Mouse (Mus musculus) mouse embryonic stem cell (cell line): Measurements from ENCODE around the gene Desi1.

Experiments
- in situ Hi-C, 2 experiments: fragments of 300-500 bp; cut with MboI; formaldehyde crosslinking; loops; 1 replicate in 1 of 2; 3 replicates in 1 of 2; pipeline ENCODE4 v1.14.3; 2019 to 2020; ENCODE audit warnings: low sequenced_read_pairs in 2 of 2, low pct_unique_long_range_greater_than_20kb in 1 of 2, mixed read lengths in 1 of 2; ENCODE audit not compliant: unreplicated experiment in 1 of 2

Desi1 gene

DNA sequence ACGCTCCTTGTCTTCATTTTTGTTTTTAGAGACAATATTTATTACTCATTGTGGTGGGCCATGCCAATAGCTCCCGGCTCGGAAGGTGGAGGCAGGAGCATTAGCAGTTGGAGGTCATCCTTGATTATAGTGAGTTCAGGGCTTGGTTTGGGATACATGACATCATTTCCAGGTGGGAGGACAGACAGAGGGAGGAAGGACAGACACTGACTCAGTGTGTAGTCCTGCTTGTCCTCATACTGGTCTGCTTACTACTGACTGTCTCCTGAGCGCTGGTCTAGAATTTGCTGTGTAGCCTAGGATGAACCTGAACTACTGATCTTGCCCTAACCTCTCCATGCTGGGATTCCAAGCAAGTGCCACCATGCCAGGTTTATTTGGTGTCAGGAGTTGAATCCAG lies at the start of gene Desi1:
Gene Desi1 (minus strand): TSS at position 101 of the 400 bp plus-strand sequence.
- in situ Hi-C loops: no loop called here

DNA sequence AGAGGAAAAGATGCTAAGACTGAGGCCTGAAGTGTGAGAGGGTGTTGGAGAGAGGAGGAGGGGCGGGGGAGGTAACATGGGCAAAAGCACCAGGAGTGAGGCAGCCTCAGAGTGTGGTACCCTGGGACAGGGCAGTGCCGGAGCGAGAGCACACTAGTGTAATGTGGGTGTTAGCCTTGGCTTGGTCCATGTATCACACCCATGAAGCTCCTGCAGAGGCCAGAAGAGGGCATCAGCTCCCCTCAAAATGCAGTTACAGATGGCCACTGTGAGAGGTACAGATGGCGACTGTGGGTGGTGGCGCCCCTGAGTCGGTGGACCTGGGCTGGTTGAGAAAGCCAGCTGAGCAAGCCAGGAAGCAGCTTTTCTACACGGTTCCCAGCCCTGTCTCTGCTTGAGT lies 47.5 kb upstream of the Desi1 start:
- in situ Hi-C loops: loop anchor here in 1 of 2 experiments (10.0 kb wide), 1 partner anchor 144 kb away; the partner anchor contains the start of gene Tnfrsf13c

DNA sequence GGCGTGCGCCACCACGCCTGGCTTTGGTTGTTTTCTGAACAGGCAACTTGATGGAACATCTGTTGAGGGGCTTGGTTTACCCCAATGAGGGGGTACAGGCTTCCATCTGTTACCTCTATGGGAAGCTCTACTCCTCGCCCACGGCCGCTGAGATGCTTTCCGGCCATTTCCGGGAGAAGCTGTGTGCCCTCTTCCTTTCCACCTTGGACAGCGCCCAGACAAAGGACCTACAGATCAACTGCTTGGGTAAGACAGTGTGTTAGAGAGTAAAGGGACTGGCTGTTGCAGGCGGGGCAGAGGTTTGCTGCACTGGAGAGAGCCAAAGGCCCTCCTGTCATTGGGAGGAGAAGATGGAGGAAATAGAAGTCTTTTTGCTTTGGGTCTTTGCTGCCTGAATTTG lies 46.2 kb upstream of the Desi1 start:
- in situ Hi-C loops: loop anchor here in 1 of 2 experiments (10.0 kb wide), 1 partner anchor 145 kb away; the partner anchor contains the start of gene Tnfrsf13c

DNA sequence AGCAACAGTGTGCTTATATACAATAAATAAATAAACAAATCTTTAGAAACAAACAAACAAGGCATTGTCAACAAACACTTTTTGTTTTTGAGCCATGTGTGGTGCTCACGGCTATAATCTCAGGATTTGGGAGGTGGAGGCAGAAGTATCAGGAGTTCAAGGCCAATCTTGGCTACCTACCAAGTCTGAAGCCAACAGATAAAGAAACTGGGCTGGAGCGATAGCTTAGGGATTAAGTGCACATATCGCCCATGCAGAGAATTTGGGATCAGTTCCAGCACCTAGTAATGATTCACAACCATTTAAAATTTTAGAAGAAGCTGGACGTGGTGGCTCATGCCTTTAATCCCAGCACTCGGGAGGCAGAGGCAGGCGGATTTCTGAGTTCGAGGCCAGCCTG lies 39.8 kb upstream of the Desi1 start:
- in situ Hi-C loops: no loop called here

DNA sequence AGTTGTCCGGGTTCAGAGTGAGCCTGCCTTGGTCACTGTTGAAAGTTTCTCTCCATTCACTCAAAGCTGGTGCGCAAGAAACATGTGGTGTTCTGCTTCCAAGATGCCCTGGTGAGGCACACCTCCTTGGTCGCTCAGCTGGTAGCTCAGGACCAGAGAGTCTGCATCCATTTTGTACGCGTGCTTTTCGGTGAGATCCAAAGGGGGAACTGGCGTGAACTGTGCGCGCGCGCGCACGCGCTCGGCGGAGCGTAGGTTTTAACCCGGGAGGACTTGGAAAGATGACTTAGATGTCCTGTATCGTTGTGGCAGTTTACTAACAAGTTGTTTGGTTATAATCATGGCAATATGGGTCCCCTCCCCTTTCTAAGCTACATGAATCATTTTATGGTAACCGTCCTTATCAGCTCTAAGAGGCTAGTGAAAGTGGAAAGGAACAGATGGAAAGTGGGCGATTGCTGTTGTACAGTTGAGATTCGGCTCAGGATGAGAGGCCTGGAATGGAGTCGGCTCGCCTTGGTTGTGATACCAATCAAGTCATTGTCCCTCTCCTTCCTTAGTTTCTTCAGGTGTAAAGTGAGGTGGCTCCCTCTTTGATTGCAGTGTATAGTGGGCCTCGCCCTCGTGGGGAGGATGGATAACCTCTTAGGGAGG lies 38.3 kb upstream of the Desi1 start:
- in situ Hi-C loops: no loop called here

DNA sequence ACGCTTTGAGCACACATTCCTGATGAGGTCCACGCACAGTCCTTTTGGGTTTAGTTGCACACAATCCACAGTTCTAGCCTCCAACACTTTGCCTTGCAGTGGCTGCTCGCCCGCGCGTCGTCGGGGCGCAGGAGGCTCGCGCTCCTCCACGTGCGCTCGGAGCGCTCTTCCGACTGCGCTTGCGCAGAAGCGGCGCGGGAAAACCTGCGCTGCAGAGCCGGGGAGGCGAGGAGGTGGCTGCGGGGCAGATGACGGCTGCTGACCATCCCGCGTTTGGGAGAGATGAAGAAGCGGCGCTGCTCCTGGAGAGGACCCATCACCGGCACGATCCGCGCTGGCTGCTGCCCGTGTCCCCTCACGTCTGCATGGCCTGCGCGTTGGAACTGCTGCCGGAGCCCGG lies 36.2 kb upstream of the Desi1 start, which contains the start of gene Mei1:
Gene Mei1 (plus strand): TSS at position 99 of the 400 bp plus-strand sequence.
- in situ Hi-C loops: loop anchor here (5.0 to 10.0 kb wide), 4 partner anchors 45 to 155 kb away; partner anchors contain the start of genes Shisa8 (in 1 of the 2) and Tnfrsf13c (in 1 of the 2)

DNA sequence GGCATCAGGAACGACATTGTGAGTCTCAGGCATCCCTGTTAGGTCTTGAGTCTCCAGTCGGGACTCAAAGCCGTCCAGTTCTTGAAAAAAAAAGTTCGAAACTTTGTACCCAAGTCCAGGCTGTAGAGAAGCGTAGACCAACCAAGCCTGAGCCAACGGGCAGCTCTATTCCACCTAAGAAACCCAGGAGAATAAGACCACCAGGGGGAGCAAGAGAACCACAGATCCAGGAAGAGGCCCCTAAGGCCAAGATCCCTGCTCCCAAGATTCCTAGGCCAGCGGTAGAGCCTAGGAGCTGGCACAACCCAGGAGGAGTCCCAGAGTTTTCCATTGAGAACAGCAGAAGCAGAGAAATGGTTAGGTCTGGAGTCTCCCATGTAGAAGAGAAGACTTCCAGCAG lies 31.8 kb upstream of the Desi1 start:
- in situ Hi-C loops: loop anchor here (5.0 to 10.0 kb wide), 4 partner anchors 49 to 159 kb away; partner anchors contain the start of genes Shisa8 (in 1 of the 2) and Tnfrsf13c (in 1 of the 2)

DNA sequence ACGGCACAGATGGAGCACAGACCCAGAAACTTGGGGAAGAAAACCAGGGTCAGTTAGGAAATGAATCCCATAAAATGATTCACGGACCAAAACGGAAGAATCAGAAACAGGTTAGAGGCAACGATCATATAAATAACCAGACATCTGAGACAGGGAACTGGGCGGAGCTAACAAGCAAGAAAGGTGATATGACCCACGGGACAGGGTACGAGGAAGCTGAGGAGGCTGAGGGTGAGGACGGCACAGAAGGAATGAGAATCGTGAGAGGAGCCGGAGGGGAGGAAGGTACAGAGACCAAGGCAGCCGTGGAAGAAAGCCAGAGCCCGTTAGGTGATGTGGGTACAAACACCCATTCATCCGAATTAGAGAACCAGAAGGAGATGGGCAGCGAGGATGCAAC lies 30.2 kb upstream of the Desi1 start:
- in situ Hi-C loops: loop anchor here (10.0 kb wide), 3 partner anchors 51 to 161 kb away; partner anchors contain the start of genes Shisa8 (in 1 of the 2) and Tnfrsf13c (in 1 of the 2)

DNA sequence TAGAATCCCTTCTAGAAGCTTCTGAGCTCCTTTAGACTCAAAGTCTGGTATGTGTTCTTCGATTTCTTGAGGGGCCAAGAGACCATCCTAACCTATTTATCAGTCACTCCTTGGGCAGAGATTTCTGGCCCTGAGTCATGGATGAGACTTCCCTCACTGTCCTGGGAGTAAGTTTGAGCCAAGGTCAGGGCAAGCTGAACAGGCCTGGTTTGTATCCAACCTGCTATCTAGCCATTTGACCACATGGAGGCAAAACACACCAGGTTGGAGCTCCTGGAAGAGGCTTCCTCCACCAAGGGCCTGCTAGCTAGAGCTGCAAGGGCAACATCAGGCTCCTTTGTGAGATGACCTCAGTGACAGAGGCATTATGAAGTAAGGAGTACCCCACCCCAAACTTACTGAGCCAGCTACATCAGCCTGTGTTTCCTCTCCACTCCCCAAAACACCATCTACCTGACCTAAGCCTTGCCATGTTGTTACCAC lies 25.1 kb upstream of the Desi1 start, which contains the start of gene 4930407I10Rik:
Gene 4930407I10Rik (plus strand): TSS at position 433 of the 483 bp plus-strand sequence.
- in situ Hi-C loops: no loop called here

DNA sequence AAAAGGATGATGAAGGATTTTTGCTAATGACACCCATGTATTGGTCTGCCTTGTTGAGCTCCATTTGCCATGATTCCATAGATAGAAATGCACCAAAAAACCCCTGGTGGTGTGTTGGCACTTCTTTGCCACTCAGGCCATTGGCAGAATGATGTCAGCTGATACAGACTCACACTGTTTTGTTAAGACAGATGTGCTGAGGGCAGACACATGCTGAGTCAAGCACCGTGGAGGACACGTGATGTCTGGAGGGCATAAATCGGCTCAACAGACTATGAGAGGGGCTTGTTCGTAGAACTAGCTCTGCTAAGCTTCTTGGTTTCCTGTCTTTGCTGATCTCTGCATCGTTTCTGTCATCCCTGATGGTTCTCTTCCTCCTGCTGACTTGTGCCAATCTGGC lies 18.9 kb upstream of the Desi1 start:
- in situ Hi-C loops: no loop called here

DNA sequence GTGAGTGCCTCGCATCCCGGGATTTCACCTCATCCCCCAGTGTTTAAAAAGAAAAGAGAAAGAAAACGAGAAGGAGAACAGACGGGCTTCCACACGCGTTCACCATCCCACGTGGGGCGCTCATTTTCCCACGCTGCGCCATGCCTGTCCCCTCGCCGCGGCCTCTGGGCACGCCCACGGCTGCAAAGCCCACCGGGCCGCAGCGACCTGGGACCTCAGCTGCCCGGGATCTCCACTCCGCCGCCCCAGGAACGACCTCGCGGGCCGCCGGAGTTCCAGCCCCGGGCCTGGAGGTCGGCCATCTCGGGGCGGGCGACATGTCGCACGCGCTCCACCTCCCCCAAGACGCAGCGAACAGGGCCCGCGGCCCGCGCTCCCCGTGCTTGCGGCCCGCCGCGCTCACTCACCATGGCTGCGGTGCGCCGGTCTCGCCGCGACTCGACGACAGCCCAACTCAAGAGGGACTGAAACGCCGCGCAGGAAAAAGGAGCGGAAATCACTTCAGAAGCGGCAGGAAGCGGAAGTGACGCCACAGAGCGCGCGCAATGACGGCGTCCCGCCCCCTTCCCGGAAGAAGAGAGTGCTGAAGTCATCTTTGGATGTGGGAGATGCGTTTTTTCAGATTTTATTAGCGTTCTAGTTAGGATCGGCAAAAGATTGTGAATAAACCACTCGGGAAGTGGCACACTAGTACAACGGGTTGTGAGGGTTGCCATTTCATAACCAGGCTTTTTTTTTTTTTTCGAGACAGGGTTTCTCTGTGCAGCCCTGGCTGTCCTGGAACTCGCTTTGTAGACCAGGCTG lies 13.6 kb upstream of the Desi1 start, which contains the start of gene Snu13:
Gene Snu13 (minus strand): TSS at position 519 of the 804 bp plus-strand sequence.
- in situ Hi-C loops: no loop called here

DNA sequence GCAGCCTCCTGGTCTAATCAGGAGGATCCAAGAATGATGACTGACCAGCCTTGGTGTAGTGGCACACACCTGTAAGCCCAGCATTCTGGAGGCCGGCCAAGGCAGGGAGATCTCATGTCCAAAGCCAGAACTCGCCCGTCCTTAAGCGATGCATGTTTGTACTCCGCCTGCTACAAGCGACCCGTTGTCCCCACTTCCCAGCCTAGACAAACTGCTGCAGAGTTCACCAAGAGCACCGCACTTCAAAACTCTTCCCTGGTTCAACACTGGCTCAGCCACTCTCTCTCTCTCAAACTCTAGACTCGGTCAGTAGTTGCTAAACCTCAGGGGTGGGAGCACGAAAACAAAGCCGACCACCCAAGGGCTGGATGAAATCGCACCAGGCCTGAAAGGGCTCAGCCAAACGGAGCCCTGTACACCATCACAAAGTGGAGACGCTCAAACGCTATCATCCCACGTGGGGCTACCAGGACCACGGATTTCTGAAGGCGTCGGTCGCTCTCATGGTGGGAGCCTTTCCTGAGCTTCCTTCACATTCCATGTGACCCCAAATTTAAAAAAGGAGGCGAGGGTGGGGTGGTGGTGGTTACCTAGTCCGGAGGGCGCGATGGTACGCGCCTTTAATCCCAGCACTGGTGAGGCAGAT lies 12.7 kb upstream of the Desi1 start:
- in situ Hi-C loops: no loop called here

DNA sequence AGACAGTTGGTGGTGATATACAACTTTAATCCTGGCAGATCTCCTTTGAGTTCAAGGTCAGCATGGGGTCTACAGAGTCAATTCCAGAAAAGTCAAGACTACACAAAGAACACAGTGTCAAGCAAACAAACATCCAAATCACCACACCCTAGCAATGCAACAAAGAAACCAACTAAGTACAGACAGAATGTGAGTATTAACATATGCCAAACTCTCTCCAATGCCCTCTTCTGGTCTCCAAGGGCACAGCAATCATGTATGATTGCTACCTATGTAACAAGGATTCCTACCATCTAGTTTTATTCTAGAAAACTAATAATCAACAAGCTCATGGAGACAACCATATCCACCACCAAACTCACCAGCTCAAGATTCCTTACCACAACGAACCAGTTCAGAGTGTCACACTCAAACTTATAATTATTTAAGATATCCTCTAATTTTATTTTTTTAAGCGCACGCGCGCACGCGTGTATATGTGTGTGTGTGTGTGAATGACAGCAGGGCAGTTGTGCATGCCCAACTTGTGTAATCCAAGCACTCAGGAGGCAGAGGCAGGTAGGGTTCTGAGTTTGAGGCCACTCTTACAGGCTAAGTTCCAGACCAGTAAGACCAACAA lies 10.6 kb upstream of the Desi1 start:
- in situ Hi-C loops: no loop called here

DNA sequence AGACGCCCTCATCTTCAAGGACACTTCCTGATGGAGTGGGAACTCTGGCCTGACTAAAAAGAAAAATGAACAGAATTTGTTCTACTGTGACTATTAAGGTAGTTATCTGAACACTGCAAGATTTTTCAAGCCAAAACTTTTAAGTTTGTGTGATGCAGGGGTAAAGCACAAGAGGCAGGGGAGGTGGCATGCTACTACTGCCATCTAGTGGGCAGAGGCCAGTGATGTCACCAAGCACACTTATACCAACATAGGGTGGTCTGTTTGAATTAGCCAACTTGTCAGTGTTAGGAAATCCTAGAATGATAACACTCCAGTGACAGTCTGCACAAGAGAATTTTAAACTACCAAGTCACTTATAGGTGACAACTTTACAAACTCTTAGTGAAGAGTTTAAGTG lies 7.0 kb upstream of the Desi1 start:
- in situ Hi-C loops: no loop called here

DNA sequence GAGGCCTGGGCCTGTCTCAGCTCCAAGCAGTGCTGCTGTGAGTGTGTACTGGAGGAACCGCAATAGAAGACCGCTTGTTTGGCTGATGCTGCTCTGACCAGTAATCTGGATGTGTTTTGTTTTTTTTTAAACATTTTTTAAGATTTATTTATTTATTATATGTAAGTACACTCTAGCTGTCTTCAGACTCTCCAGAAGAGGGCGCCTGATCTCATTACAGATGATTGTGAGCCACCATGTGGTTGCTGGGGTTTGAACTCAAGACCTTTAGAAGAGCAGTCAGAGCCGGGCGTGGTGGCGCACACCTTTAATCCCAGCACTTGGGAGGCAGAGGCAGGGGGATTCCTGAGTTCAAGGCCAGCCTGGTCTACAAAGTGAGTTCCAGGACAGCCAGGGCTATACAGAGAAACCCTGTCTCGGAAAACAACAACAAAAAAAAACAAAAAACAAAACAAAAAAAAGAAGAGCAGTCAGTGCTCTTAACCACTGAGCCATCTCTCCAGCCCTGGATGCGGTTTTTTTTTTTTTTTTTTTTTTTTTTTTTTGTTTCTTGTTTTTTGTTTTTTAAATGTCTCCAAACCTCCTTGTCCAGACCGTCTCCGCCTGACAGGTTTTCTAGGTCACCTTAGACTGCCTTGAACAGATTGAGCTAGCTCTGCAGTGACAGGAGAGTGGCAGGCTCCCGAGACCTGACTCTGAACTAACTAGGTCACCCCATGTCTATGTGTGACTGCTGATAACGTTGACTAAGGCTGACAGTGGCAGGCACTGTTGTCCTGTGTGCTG lies 2.4 kb upstream of the Desi1 start:
- in situ Hi-C loops: no loop called here

DNA sequence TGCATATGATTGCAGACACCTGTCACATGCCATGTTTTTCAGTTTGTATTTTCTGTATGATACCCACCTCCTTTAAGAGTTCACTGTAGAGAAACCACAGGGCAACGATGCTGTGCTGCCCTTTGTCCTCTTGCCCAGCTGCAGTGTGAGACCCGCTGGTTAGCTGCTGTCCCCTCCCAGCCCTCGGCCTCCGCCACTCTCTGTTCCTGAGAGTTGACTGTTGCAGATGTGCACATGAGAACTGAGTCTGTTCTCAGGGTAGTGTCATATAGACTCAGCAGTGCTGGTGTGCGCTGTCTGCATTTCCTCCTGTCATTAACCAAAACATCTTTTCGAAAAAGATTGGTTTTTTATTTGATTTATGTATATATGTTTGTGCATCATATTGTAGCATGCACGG lies 1.3 kb downstream of the Desi1 start:
- in situ Hi-C loops: no loop called here

DNA sequence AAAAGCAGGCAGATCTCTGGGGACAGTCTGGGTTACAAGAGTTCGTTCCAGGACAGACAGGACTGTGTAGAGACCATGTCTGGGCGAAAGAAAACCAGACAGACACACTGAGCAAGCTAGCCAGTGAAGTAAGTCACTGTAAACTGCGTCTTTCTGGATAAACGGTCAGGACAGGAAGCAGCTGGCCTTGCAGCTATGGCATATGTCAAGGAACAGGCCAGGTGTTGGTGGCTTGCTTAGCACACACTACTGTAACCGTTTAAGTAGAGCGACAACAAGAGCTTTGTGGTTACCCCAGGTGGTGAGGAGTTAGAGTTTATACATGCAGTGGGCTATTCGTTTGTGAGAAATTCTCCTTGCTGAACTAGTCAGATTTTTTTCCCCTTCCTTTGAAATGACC lies 5.9 kb downstream of the Desi1 start:
- in situ Hi-C loops: no loop called here

DNA sequence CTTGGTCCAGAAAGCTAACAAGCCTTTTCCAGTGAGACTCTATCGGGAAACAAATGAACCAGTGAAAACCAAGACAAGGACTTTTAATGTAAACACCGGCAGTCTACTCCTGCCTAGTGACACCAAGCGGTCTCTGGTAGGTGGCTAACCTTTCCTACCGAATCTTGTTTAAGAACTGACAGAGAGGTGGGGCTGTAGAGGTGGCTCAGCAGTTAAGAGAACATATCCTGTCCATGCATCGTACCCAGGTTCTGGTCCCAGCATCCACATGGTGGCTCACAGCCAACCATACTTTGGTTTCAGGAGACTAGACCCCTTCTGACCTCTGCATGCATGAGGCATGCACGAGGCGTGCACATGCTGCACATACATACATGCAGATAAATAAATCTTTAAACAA lies 6.4 kb downstream of the Desi1 start:
- in situ Hi-C loops: no loop called here
